Mouse (Mus musculus) spleen, postnatal 0 days (tissue): Measurements from ENCODE around the gene Pdcl2. TPM values are rescaled to one million over a fixed set of nuclear protein-coding genes. Genes with fewer than 3 reads are reported as not detected.

Experiments used
- polyA plus RNA-seq: library from polyadenylated mRNA; unstranded; fragments of >200 nt; fragmentation: Nextera tagmentation; extraction: Ambion mirVana; gene quantifications from 2 replicates; pipeline ENCODE4 v1.2.1, GENCODE M21; 2015

Pdcl2 gene
- polyA plus RNA-seq, result not detected in 2 replicates

DNA sequence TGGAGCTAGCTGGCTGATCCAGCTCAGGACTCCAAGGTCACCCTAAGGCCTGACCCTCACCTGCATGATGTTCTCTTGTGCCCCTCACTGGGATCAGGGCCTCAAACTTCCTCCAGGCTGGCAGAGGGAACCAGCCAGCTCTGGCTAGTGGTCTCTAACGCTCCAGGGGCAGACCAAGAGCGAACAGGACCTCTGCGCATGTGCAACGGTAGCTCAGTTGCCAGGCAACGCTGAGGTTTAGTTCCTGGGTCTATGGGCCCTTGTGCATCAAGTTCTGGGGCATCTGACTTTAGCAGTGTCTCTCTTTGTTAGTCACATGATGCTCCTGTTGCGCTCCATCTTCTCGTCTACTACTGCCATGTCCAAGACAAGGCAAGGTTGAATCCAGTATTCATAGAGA is at the start of gene Pdcl2:
TSS of gene Pdcl2 (minus strand) at position 204 of the 400 bp plus-strand sequence.

GRCm38 (mm10) chr5:76363453-76364104 is 32.6 kb upstream of the Pdcl2 start, which contains the start of gene Nmu:
Gene Nmu, minus strand, starts transcription at chr5:76363788.

GRCm38 (mm10) chr5:76304452-76305341 is 26.3 kb downstream of the Pdcl2 start, which contains the start of gene Clock:
Gene Clock, minus strand, starts transcription at chr5:76304792.

Other genes with a start within 250 kb of the Pdcl2 start
- gene Srd5a3, start 190.9 kb downstream of the Pdcl2 start, polyA plus RNA-seq, result 22.2 and 27.5 TPM in 2 replicates
- 48.4 and 60.1 TPM in 2 replicates for gene Tmem165, start 147.3 kb downstream of the Pdcl2 start, polyA plus RNA-seq
- 4.4 and 6.6 TPM in 2 replicates for gene Clock, start 26.4 kb downstream of the Pdcl2 start, polyA plus RNA-seq
- gene Nmu, start 32.6 kb upstream of the Pdcl2 start, polyA plus RNA-seq, result not detected in 2 replicates
- gene Gm7271, start 152.9 kb upstream of the Pdcl2 start, polyA plus RNA-seq, result not detected in 2 replicates
- 15.0 and 19.3 TPM in 2 replicates for gene Exoc1, start 198.2 kb upstream of the Pdcl2 start, polyA plus RNA-seq